Mouse (Mus musculus) forebrain, embryonic 12.5 days (tissue): ENCODE results near the gene Hnrnpul1. TPM values are rescaled to one million over a fixed set of nuclear protein-coding genes. Genes with fewer than 3 reads are reported as not detected.

Source experiments
- polyA plus RNA-seq: library from polyadenylated mRNA; unstranded; fragments of >200 nt; fragmentation: Nextera tagmentation; extraction: Ambion mirVana; gene quantifications from 2 replicates; pipeline ENCODE4 v1.2.1, GENCODE M21; 2016

The Hnrnpul1 gene
- polyA plus RNA-seq, 1 experiment from 2014 or later: 78.4 TPM

Other genes starting within 250 kb of the Hnrnpul1 start
- gene Ceacam2, start 214.9 kb downstream of the Hnrnpul1 start, polyA plus RNA-seq: not detected in 2 replicates
- gene Erich4, start 138.9 kb downstream of the Hnrnpul1 start, polyA plus RNA-seq: not detected in 2 replicates
- 24.0 and 25.1 TPM in 2 replicates for gene Dmac2, start 135.3 kb downstream of the Hnrnpul1 start, polyA plus RNA-seq
- gene B3gnt8, start 128.1 kb downstream of the Hnrnpul1 start, polyA plus RNA-seq: 0.70 and 0.79 TPM in 2 replicates
- gene Bckdha, start 95.8 kb downstream of the Hnrnpul1 start, polyA plus RNA-seq: 36.1 and 38.1 TPM in 2 replicates
- gene Exosc5, start 95.6 kb downstream of the Hnrnpul1 start, polyA plus RNA-seq: 49.8 and 51.1 TPM in 2 replicates
- 3.2 and 4.0 TPM in 2 replicates for gene Tmem91, start 79.6 kb downstream of the Hnrnpul1 start, polyA plus RNA-seq
- gene B9d2, start 74.0 kb downstream of the Hnrnpul1 start, polyA plus RNA-seq: 31.3 and 31.6 TPM in 2 replicates
- 1.3 and 1.6 TPM in 2 replicates for gene Tgfb1, start 67.8 kb downstream of the Hnrnpul1 start, polyA plus RNA-seq
- 29.0 and 35.7 TPM in 2 replicates for gene Ccdc97, start 35.7 kb downstream of the Hnrnpul1 start, polyA plus RNA-seq
- 31.0 and 33.6 TPM in 2 replicates for gene Axl, start 33.9 kb upstream of the Hnrnpul1 start, polyA plus RNA-seq
- gene Cyp2s1, start 62.2 kb upstream of the Hnrnpul1 start, polyA plus RNA-seq: 0.51 and 0.55 TPM in 2 replicates
- gene Cyp2b10, start 142.9 kb upstream of the Hnrnpul1 start, polyA plus RNA-seq: not detected in 2 replicates